Mouse (Mus musculus) cortical plate, adult 2 months (tissue): ENCODE measurements around the gene Pabpn1l.

ENCODE experiments used
- CTCF ChIP-seq: fragments of 200-500 bp; IDR thresholded peaks from 2 replicates; pipeline ENCODE4 v1.5.1; 2011; ENCODE audit warnings: mild to moderate bottlenecking, control low read depth, low read length; ENCODE audit not compliant: insufficient read depth; ENCODE audit errors: extremely low read depth
- POLR2A ChIP-seq: fragments of 200-500 bp; IDR thresholded peaks from 2 replicates; pipeline ENCODE4 v1.6.1; 2011; ENCODE audit warnings: mild to moderate bottlenecking, low read length, control low read depth; ENCODE audit not compliant: insufficient read depth; ENCODE audit errors: extremely low read depth

DNA sequence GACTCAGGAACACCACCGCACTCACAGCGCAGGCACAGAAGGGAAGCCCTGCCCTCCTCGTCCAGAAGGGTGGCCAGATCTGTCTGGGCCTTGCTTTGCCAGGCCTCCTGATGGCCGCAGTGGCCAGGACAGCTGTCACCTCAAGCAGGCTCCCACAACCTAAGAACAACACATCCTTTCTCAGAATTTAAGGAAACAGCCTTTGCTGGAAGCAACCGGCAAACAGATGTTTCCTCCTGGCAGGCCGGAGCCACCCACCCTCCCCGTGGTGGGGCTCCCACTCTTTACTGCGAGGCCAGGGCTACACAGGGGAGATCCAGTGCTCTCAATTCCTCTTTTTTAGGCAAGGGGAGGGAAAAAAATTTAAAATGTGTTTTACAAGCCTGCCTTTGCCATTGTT lies 42.7 kb upstream of the Pabpn1l start:
- no peak for TF ChIP-seq POLR2A
- no peak for TF ChIP-seq CTCF
